Mouse (Mus musculus) MEL (cell line): Measurements from ENCODE around the gene Rab21. TPM values are rescaled to one million over a fixed set of nuclear protein-coding genes. Genes with fewer than 3 reads are reported as not detected.
"Not testable (repeated sequence)": the region's sequence is repeated elsewhere in the genome, so short reads cannot be mapped to it uniquely, and the experiment has no call there.

Source experiments
- DNase-seq: peaks from one replicate; pipeline ENCODE4 v3.0.0; 2011; ENCODE audit warnings: low read depth, low spot score
- H3K27ac ChIP-seq: 2 replicates; pipeline ENCODE4 v1.5.1; 2012; ENCODE audit warnings: low read depth, mild to moderate bottlenecking, control low read depth, low read length, moderate library complexity; ENCODE audit not compliant: control insufficient read depth
- H3K27me3 ChIP-seq, 2 experiments: fragments of 150-350 bp in 1 of 2; sonication (generic) in 1 of 2; 2 replicates each; pipeline ENCODE4 v1.6.1; 2012; ENCODE audit warnings: low read length in 2 of 2, mild to moderate bottlenecking in 2 of 2, improper control_type of control experiment in 1 of 2, moderate library complexity in 1 of 2; ENCODE audit not compliant: insufficient read depth in 2 of 2, control insufficient read depth in 1 of 2
- H3K36me3 ChIP-seq, 2 experiments: 2 replicates each; pipeline ENCODE4 v1.6.1; 2012 to 2014; ENCODE audit warnings: low read length in 2 of 2, improper control_type of control experiment in 1 of 2, inconsistent platforms in 1 of 2, mild to moderate bottlenecking in 1 of 2; ENCODE audit not compliant: insufficient read depth in 2 of 2, control insufficient read depth in 1 of 2
- H3K4me1 ChIP-seq, 2 experiments: fragments of 150-350 bp in 1 of 2; sonication (generic) in 1 of 2; 2 replicates each; pipeline ENCODE4 v1.6.1; 2012; ENCODE audit warnings: low read length in 2 of 2, improper control_type of control experiment in 1 of 2, mild to moderate bottlenecking in 1 of 2; ENCODE audit not compliant: insufficient read depth in 2 of 2, control insufficient read depth in 1 of 2
- H3K4me3 ChIP-seq, 2 experiments: fragments of 150-350 bp in 1 of 2; sonication (generic) in 1 of 2; 2 replicates each; pipeline ENCODE4 v1.5.1; 2012; ENCODE audit warnings: low read depth in 2 of 2, low read length in 2 of 2, mild to moderate bottlenecking in 2 of 2, moderate library complexity in 2 of 2, control low read depth in 1 of 2, improper control_type of control experiment in 1 of 2; ENCODE audit not compliant: control insufficient read depth in 1 of 2, insufficient read depth in 1 of 2
- H3K79me2 ChIP-seq: 2 replicates; pipeline ENCODE4 v1.6.1; 2012; ENCODE audit warnings: mild to moderate bottlenecking, low read length, moderate library complexity; ENCODE audit not compliant: control insufficient read depth, poor library complexity, insufficient read depth
- H3K9ac ChIP-seq: 2 replicates; pipeline ENCODE4 v1.6.1; 2012; ENCODE audit warnings: low read depth, mild to moderate bottlenecking, control low read depth, low read length, moderate library complexity; ENCODE audit not compliant: control insufficient read depth, poor library complexity, severe bottlenecking
- H3K9me3 ChIP-seq: fragments of 150-350 bp; sonication (generic); replicated peaks from 2 replicates; pipeline ENCODE4 v1.6.1; 2012; ENCODE audit warnings: mild to moderate bottlenecking, low read length, improper control_type of control experiment, moderate library complexity; ENCODE audit not compliant: insufficient read depth
- CTCF ChIP-seq, 3 experiments: IDR thresholded peaks in 2 of 3; conservative IDR thresholded peaks in 1 of 3; 2 replicates each; pipeline ENCODE4 v1.5.1; 2011 to 2012; ENCODE audit warnings: low read length in 3 of 3, low read depth in 2 of 3, mild to moderate bottlenecking in 2 of 3, improper control_type of control experiment in 1 of 3, inconsistent platforms in 1 of 3, mixed read lengths in 1 of 3, moderate library complexity in 1 of 3; ENCODE audit not compliant: control insufficient read depth in 1 of 3, insufficient read depth in 1 of 3, poor library complexity in 1 of 3, severe bottlenecking in 1 of 3
- ELF1 ChIP-seq: IDR thresholded peaks from 2 replicates; pipeline ENCODE4 v1.6.1; 2014; ENCODE audit warnings: low read depth, mild to moderate bottlenecking, inconsistent platforms, low read length, improper control_type of control experiment, moderate library complexity
- ETS1 ChIP-seq: IDR thresholded peaks from 2 replicates; pipeline ENCODE4 v1.6.1; 2012; ENCODE audit warnings: low read depth, mild to moderate bottlenecking, inconsistent platforms, low read length, improper control_type of control experiment, moderate library complexity
- GABPA ChIP-seq: IDR thresholded peaks from 2 replicates; pipeline ENCODE4 v1.6.1; 2012; ENCODE audit warnings: low read depth, mild to moderate bottlenecking, inconsistent platforms, low read length, improper control_type of control experiment, moderate library complexity
- GATA1 ChIP-seq: IDR thresholded peaks from 2 replicates; pipeline ENCODE4 v1.6.1; 2011; ENCODE audit warnings: low read depth, low read length, improper control_type of control experiment
- MAX ChIP-seq: IDR thresholded peaks from 2 replicates; pipeline ENCODE4 v1.6.1; 2011; ENCODE audit warnings: low read length, improper control_type of control experiment
- MYC ChIP-seq: IDR thresholded peaks from 2 replicates; pipeline ENCODE4 v1.6.1; 2011; ENCODE audit warnings: low read depth, mild to moderate bottlenecking, low read length, improper control_type of control experiment, moderate library complexity
- NELFE ChIP-seq: IDR thresholded peaks from 2 replicates; pipeline ENCODE4 v1.6.1; 2011; ENCODE audit warnings: low read depth, low read length, improper control_type of control experiment
- NRF1 ChIP-seq: IDR thresholded peaks from 2 replicates; pipeline ENCODE4 v1.6.1; 2014; ENCODE audit warnings: low read depth, mild to moderate bottlenecking, inconsistent platforms, low read length, improper control_type of control experiment, moderate library complexity; ENCODE audit not compliant: poor library complexity, insufficient read depth, severe bottlenecking
- POLR2A ChIP-seq, 2 experiments: IDR thresholded peaks; 2 replicates each; pipeline ENCODE4 v1.6.1; 2011 to 2012; ENCODE audit warnings: low read length in 2 of 2, mild to moderate bottlenecking in 2 of 2, control low read depth in 1 of 2, improper control_type of control experiment in 1 of 2, low read depth in 1 of 2, moderate library complexity in 1 of 2; ENCODE audit not compliant: control insufficient read depth in 1 of 2, insufficient read depth in 1 of 2, poor library complexity in 1 of 2
- POLR2AphosphoS2 ChIP-seq: IDR thresholded peaks from 2 replicates; pipeline ENCODE4 v1.6.1; 2011; ENCODE audit warnings: low read length, improper control_type of control experiment
- SIN3A ChIP-seq: IDR thresholded peaks from 2 replicates; pipeline ENCODE4 v1.6.1; 2012; ENCODE audit warnings: low read length, improper control_type of control experiment, inconsistent platforms
- TCF12 ChIP-seq: IDR thresholded peaks from 2 replicates; pipeline ENCODE4 v1.6.1; 2014; ENCODE audit warnings: low read depth, mild to moderate bottlenecking, inconsistent platforms, low read length, improper control_type of control experiment, moderate library complexity
- ZKSCAN1 ChIP-seq: IDR thresholded peaks from 2 replicates; pipeline ENCODE4 v1.6.1; 2012; ENCODE audit warnings: low read depth, mild to moderate bottlenecking, inconsistent platforms, low read length, improper control_type of control experiment, moderate library complexity
- ZNF384 ChIP-seq: IDR thresholded peaks from 2 replicates; pipeline ENCODE4 v1.6.1; 2012; ENCODE audit warnings: low read depth, mild to moderate bottlenecking, inconsistent platforms, low read length, improper control_type of control experiment
- polyA plus RNA-seq, 2 experiments: library from polyadenylated mRNA; stranded (reverse) in 1 of 2; unstranded in 1 of 2; fragments of >175 nt in 1 of 2; fragments of >200 nt in 1 of 2; gene quantifications; 2 replicates each; pipeline versions ENCODE4 v1.2.1 to v1.2.4; 2012; ENCODE audit warnings: low replicate concordance in 2 of 2, low read depth in 1 of 2; ENCODE audit not compliant: insufficient read length in 2 of 2, insufficient read depth in 1 of 2, missing spikeins in 1 of 2
- total RNA-seq: library from RNA; depleted of rRNA; stranded (reverse); fragments of 300-350 nt; gene quantifications from 2 replicates; pipeline ENCODE4 v1.2.3, GENCODE M21; 2012

The Rab21 gene
- total and polyA plus RNA-seq, 3 experiments, result 12.9 to 31.5 (median 20.9) TPM

GRCm38 (mm10) chr10:115318388-115318787, 3.0 kb upstream of the Rab21 start:
- H3K27me3 ChIP-seq, result not testable (repeated sequence)
- TF ChIP-seq CTCF (IDR thresholded peaks at IDR 0.05 in 2 of 3, conservative IDR thresholded peaks at IDR 0.05 in 1 of 3; ENCODE audit: control insufficient read depth in 1 of 3, insufficient read depth in 1 of 3, low read depth in 2 of 3, low read length in 3 of 3, poor library complexity in 1 of 3, severe bottlenecking in 1 of 3), result peak in 1 of 3 experiments; percentile 9; a peak in 1 of 6 replicates
- TF ChIP-seq ZNF384, result peak; percentile 75
- TF ChIP-seq, all 39 proteins: peak for 2; not testable (repeated sequence) for 37
- Histone ChIP-seq H3K36me3 (peaks cover 0 to 13% of the 10 kb centered on the region in 2 experiments; a peak in 2 of 4 replicates), H3K4me1 (peaks cover 0 to 10% of the 10 kb centered on the region in 2 experiments; a peak in 2 of 4 replicates), H3K79me2 (peaks cover 18% of the 10 kb centered on the region)
- not testable (repeated sequence) for H3K9ac ChIP-seq, H3K9me3 ChIP-seq, H3K27ac ChIP-seq, H3K4me3 ChIP-seq, DNase-seq

DNA sequence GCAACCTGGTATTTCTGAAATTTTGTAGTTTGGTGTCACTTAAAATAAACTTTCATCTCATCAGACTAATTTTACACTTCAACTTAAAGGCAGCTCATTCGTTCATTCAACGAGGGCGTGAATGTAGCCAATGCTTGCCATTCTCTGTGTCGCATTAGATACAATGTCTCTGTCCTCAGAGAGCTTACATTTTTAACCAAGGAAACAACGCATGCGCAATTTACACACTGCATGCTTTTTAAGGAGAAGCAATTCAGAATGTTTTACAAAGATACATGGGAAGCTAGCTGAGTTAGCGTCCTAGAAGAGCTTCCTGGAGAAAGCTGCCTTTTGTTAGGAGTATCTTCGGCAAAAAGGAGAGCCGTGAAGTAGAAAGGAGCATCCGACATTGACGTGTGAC, 919 bp upstream of the Rab21 start:
- DNase-seq, result peak; percentile 35
- Histone ChIP-seq H3K36me3 (peaks cover 0 to 30% of the 10 kb centered on the region in 2 experiments; a peak in 2 of 4 replicates), H3K27me3 (no peaks in the 10 kb centered on the region), H3K27ac (no peak overlapping the region), H3K4me3 (peak overlapping the region in 1 of 2 experiments; percentile 70; a peak in 2 of 4 replicates), H3K9ac (peak overlapping the region; percentile 84; the same call in 1 of the 2 replicates), H3K4me1 (peaks cover 8 to 28% of the 10 kb centered on the region in 2 experiments), H3K9me3 (no peaks in the 10 kb centered on the region), H3K79me2 (peaks cover 30% of the 10 kb centered on the region)
- no peak for TF ChIP-seq POLR2AphosphoS2

DNA sequence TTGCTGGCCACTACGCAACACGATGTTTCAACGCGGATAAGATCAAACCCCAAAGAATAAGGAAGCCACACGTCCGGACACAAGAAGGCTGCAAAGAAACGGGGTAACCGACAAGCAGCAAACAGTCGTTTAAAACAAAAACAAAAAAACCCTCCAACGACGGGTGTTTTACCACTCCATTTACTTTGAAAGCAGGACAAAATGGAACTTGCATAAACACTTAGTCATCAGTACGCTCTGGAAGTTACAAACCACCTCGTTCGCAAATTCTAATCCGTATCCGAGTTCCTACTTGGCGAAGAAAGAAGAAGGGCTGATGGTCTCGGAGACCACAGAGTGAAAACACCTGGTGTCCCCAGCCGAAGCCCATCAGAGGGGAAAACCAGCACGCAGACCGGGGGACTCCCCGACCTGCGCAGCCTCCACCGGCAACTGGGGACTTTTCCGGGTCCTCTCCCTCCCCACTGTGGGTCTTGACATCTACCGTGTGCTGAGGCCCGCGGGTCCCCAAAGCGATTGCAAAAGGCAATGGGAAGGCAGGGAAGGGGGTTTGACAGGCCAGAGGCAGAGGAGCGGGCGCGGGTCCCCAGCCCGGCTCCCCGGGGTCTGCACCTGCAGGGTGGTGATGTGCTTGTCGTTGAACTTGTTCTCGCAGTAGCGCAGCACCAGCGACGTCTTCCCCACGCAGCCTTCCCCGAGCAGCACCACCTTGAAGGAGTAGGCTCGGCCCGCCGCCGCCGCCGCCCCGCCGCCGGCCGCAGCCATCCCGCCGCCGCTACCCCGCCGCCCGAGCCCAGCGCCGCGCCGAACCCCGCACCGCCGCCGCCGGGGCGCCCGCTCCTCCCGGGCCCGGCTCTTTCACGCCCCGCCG, 577 bp downstream of the Rab21 start:
- Histone ChIP-seq H3K4me3 (peak overlapping the region; percentile 70 to 94), H3K4me1 (peaks cover 8 to 30% of the 10 kb centered on the region in 2 experiments), H3K27ac (peak overlapping the region; percentile 70), H3K9me3 (no peaks in the 10 kb centered on the region), H3K79me2 (peaks cover 42% of the 10 kb centered on the region), H3K36me3 (peaks cover 0 to 28% of the 10 kb centered on the region in 2 experiments; a peak in 2 of 4 replicates), H3K9ac (peak overlapping the region; percentile 89), H3K27me3 (no peaks in the 10 kb centered on the region)
- peak; percentile 74 for DNase-seq
- TF ChIP-seq POLR2A (IDR thresholded peaks at IDR 0.05; ENCODE audit: control insufficient read depth in 1 of 2, insufficient read depth in 1 of 2, low read depth in 1 of 2, low read length in 2 of 2, poor library complexity in 1 of 2), result peak in 1 of 2 experiments; percentile 55; a peak in 2 of 4 replicates
- TF ChIP-seq GABPA, result no peak
- peak; percentile 50; the same call in 1 of the 2 replicates for TF ChIP-seq NELFE
- TF ChIP-seq NRF1, result peak; percentile 44; the same call in 1 of the 2 replicates
- TF ChIP-seq MYC, result peak; percentile 59; the same call in 1 of the 2 replicates
- peak; percentile 55; the same call in 1 of the 2 replicates for TF ChIP-seq ETS1
- no peak for TF ChIP-seq MAX
- no peak for TF ChIP-seq TCF12
- peak; percentile 64 for TF ChIP-seq GATA1
- peak; percentile 53; the same call in 1 of the 2 replicates for TF ChIP-seq ELF1
- TF ChIP-seq SIN3A, result peak; percentile 77
- TF ChIP-seq ZKSCAN1, result no peak
